Mouse (Mus musculus): Measurements from ENCODE around the gene Kif26b.

The Kif26b gene

DNA sequence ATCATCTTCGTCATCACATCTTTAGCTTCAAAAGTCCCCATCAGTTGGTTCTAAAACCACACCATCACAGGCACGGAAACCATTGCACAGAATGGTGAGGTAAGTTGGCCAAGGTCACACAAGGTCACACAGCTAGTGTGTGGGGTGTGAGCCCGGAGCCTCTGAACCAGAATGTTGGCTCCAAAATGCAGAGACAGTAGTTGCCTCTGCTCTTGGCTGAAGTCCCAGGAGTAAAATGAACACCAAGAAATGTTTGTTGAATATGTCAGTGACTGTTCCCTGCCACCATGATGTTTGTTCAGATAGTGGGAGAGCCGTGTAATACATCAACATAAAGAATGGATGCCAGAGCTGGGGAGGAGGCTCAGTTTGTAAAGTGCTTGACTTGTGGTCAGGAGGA, 193.9 kb downstream of the Kif26b start:
- 56% methylated on average over 4 of the region's 4 CpGs for WGBS

DNA sequence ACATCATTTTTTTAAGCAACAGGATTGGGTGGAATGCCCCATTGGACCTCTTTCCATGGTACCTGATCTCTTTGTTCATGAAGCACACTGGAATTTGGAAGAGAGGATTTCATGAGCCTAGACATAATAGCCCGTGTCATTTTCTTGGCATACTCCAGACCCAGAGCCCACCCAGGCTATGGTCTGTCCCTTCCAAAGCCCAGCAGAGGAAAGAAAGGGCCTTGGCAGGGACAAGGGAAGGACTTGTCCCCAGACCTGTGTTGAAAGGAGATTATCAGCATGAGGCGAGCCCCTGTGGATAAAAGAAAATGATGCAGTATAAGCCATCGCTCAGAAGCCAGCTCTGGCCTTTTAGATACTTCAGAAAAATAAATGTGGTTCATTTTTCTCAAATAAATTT, 196.6 kb downstream of the Kif26b start:
- WGBS = 74% methylated on average over 3 of the region's 3 CpGs

DNA sequence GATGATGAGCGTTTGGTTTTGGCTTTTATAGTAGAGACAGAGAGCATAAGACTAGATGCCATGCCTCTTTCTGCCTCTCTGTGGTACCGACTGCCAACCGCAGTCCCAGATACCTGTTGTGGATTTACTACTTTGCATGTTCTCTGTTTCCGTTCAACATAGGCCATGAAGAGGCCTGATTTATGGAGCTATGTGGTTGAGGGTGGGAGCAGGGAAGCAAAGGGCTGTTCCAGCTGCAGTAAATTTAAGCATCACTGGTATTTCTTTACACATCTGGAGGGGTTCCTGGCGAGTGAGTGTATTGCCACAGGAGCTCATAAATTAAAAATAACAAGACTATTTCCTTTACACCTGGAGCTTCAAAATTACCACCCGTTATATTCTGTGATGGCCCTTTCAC, 199.3 kb downstream of the Kif26b start:
- 91% methylated on average over 6 of the region's 6 CpGs for WGBS

DNA sequence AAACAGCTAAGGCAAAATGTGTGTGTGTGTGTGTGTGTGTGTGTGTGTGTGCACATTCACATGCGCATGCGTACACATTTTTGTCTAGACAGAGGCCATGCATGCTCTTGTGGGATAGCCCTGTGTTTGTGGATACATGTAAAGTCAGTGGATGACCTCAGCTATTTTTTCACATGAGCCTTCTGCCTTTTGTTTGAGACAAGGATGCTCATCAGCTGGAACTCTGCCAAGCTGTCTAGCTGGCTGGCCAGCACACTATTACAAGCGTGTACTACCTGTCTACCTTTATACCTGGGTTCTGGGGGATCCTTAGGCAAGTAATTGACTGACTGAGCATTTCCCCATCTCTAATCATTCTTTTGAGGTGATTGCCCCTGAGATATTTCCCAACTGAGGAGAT, 201.3 kb downstream of the Kif26b start:
- 94% methylated on average over 3 of the region's 3 CpGs for WGBS

DNA sequence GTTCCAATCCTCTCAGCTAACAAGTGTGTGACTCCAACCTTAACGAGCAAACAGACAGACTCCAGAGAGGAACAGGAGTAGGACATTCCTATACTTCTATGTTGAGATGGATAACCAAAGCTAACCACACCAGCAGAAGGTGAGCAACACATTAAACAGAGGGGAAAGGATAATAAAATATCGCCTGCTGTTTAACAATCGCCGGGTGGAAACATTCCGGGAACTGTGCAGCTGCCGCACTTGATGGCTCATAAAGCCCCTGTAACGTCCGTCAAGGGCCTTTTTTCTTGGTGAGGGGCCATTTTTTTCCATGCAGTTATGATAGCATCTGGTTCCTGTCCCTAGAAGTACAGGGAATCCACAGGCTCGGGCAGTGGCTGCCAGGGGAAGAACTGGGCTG, 204.1 kb downstream of the Kif26b start:
- 82% methylated on average over 9 of the region's 9 CpGs for WGBS

DNA sequence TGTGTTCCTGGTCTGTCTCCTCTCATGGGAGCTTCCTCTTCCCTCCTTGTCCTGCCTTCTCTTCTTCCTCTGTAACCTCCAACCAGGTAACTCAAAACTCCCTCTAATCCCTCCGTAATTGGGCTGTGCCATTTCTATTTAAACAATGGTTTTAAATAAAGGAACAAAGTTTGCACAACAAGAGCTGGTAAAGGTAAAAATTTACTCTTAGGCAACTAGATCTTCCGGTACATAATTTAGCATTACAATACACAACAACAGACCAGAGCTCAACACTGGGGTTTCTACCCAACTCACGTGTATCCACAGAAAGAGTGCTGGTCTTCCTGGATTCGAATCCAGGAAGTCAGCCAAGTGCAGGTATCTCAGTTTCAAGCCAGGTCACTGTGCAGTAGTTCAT, 205.7 kb downstream of the Kif26b start:
- 83% methylated on average over 4 of the region's 4 CpGs for WGBS

DNA sequence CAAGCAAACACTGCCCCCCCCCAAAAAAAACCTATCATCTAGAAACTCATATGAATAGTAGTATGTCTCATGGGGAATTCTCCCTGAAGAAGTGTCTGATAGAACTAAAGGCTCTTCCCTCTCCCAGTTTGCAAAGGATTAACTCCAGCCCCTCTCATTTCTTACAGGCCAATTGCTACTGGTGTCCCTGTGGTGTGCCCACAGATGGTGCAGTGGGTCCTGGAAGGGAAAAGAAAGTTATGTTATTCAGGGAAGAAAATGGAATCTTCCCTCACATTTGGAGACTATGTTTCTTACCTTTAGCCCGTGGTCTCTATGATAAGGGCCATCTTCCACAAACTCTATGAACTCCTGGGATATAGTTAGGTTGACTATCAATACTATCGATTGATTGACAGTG, 208.0 kb downstream of the Kif26b start:
- WGBS = 97% methylated on average over 2 of the region's 2 CpGs

DNA sequence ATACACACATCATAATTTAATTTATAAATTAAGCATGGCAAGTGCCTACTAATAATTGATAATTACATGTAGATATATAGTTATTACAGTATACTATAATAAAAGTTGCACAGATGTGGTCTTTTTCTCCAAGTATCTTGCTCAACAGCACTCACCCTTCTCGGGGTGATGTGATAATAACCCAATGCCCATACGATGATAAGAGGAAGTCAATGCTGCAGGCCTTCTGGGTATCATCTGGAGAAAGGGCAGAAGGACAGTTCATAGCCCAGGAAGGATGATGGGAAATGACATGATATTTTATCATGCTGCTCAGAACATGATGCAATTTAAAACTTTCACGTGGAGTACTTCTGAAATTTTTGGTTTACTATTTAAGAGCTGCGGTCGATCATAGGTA, 214.9 kb downstream of the Kif26b start:
- 90% methylated on average over 5 of the region's 5 CpGs for WGBS

DNA sequence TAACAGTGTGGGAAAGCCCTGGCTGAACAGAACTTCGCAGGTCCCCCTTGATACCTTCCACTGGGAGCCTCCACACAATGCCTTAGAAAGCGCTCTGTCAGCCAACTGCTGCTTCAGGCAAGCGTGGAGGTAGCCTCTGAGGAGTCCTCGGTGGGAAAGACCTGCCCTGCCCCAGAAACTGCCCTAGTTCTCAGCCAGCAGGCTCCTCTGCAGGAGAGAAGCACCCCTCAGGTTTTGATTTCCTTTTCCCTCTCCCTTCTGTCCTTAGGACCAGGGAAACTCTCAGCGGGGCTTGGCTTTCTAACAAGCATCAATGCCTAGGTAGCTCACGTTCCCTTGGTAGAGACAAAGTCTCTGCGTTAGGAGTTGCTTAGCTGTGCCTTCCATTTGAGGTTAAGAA, 215.6 kb downstream of the Kif26b start:
- 79% methylated on average over 7 of the region's 7 CpGs for WGBS

DNA sequence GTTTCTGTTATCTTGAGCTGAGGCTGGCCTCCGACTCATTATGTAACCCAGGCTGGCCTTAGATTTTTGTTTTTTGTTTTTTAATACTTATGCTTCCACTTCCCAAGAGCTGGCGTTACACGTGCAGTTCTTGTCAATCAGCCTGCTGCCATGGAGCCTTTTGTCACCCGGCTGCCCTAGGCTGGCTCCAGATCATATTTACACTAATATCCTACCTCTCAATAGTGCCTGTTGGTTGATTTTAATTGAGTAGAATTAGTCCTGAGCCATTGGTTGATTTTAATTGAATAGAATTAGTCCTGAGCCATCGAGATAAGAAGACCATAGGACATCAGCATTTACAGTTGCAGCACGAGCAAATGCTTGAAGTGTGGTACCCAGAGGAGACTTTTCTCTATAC, 216.0 kb downstream of the Kif26b start:
- 83% methylated on average over 6 of the region's 6 CpGs for WGBS

DNA sequence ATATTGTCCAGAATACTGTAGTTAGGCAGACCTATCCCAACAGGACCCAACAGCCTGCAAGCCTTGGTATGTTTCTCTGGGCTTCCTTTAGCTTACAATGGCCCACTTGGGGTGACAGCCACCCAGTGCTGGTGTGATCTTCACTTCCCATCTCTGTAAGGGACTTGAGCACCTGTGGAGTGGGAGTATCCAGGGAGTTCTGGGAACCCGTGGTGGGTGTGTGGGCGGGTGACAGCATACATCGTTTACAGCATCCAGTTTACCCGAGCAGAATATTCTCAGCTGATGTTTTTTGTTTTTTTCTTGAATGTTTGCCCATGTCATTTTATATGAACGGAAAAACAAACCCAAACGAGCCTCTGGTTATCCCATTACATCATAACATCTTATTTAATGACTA, 216.5 kb downstream of the Kif26b start:
- WGBS = 54% methylated on average over 6 of the region's 6 CpGs

DNA sequence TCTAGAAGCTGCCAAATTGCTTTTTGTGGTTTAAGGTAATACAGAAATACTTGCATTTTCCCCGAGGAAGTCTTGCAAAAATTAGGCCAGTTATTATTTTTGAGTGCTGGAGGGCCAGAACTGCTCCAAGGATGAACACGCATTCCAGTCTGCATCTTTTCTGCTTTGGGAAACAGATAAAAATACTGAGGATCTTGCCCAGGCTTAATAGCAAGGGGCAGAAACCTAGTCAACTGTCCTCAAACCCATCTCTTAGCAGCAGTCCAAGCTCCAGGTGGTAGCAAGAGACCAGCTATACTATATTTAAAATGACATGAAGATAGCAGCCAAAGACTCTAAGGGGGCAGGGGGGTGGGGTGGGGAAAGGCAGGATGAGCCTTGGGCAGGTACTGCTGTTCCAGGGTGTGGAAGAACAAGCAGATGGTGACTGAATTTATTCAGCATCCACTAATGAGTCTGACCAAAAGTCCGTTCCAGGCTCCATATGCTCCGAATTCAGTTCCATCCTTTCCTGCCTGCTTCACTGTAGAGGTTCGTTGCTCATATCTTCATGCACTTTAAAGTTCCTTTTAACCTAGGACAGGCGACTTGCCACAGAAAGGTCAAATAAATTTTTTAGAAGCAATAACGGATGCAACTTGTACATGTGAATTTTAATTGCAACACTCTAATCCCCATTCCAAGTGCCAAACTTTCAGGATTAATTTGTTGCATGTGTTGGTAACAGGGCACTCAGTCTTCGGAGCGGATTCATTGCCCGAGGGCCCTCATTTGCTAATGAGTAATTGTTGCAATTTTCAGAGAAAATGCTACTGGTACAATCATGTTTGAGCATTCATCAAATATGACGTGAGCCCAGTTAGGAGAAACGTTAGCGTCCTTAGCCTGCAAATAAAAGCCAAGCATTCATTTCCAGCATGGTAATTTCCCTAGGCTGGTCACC, 218.6 kb downstream of the Kif26b start:
- 68% methylated on average over 13 of the region's 13 CpGs for WGBS

DNA sequence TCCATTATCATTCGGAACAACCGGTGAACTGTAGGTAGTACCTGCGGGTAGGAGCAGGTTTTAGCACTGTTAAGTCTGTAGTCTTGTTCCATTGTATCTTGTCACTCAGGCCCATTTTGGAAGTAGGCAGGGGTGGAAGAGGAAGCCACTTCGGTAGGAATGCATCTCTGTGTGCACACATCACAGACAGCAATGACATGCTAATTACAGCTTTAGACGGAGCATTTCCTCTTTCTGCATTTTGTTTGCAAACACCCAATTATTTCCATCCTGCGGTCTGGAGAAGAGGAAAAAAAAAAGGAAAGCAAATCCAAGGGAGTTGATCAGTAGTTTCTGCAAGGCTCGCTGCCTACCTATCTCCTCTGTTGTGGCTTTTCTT, 219.3 kb downstream of the Kif26b start:
- WGBS = 53% methylated on average over 7 of the region's 7 CpGs

DNA sequence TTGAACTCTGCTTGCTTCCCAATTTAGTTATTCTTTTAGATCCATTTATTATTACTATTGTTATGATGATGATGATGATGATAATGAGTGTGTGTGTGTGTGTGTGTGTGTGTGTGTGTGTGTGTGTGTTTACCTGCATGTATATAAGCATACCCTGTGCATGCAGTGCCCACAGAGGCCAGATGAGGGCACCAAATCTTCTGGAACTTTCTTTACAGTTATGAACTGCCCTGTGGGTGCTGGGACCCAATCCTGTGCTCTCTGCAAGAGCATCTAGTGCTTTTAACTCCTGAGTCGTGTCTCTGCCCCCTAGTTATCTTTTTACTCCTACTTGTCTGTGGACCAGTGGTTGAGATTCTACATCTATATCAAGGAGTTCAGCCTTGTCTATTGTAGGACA, 219.7 kb downstream of the Kif26b start:
- WGBS = 95% methylated on average over 1 of the region's 1 CpGs

DNA sequence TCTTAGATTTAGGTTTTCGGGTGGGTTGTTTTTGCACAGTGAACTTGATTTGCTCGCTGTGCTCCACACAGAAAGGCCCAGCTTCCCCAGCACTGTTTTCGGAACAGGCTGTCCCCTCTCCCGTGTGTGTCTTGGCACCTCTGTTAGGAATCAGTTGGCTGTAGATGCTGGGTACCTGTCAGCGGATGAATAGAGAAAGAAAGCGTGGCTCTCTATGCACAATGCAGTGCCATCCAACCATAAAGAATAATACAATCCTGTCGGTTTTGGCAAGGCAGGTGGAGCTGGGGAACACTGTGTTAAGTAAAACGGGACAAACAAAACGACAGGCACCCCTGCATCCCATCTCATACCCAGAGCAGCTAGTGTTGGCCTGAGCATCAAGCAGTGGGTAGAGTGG, 220.9 kb downstream of the Kif26b start:
- WGBS = 80% methylated on average over 9 of the region's 9 CpGs

DNA sequence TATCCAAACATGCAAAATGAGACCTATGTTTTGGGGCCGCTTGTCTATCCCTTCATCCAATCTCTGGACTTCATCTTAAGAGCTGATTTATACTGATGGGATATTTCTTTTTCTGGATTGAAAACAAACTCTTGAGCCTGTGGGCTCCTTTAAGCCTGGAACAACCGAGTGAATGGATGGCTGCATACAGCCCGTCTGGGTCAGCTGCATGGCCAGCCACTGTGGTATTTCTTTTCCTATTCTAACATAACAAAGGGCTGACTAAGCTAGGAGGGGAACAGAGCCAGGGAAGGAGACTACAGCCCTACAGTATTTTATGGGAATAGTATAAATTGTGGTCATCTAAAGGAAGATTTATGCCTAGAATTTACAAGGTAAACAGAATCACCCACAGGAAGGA, 229.5 kb downstream of the Kif26b start:
- 79% methylated on average over 3 of the region's 3 CpGs for WGBS

DNA sequence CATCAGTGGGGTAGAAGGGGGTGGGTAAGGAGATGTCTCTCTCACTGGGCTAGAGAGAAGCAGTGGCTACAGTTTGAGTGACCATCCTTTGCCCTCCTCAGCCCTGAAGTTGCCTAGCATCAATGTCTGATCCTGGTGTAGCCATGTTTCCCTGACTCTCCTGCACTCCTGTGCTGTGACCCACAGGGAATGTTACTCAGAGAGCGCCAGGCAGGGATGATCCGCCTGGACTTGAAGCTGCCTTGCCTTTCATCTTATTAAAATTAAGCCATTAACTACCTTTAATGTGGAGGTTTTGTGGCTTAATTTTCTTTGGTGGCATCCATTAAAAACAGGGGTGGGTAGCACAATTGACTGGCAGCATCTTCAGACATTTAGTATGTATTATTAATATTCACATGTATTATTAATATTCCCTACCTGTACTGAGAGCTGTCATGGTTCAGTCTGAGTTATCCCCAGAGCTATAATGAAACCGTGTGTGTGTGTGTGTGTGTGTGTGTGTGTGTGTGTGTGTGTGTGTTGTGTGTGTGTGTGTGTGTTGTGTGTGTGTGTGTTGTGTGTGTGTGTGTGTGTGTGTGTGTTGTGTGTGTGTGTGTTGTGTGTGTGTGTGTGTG, 233.3 kb downstream of the Kif26b start:
- 90% methylated on average over 3 of the region's 3 CpGs for WGBS

DNA sequence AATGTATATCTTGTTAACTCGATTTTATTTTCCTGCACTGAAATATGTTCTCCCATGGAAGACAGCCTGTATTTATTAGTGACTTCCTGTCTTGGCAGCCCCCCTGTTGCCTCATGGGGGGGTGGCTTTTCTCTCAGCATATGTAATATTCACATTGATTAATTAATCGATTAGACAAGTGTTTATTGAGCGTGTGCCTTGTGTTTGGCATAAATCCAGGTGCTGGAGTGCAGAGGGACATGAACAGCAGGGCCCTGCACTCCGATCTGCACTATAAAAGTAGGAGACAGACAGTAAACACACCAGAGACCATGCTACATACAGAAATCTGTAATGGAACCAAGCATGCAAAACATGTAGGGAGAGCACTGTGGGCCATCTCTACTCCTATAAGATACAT, 236.0 kb downstream of the Kif26b start:
- 66% methylated on average over 4 of the region's 4 CpGs for WGBS

DNA sequence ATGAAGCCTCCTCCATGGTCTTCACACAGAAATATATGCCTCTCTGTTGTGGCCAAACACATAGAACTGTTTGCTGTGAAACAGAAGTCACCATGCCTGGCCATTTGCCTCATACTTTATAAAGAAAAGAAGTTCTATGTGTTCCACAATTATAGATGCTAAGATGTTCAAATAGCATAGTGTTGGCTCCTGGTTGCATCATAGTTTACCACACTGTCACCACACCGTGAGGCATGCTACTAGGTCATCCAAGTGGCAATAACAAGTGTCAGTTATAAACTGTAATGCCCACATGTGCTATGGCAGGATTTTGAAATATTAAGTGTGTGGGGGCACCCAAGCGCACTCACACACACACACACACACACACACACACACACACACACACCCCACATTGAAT, 236.7 kb downstream of the Kif26b start:
- 82% methylated on average over 2 of the region's 2 CpGs for WGBS

DNA sequence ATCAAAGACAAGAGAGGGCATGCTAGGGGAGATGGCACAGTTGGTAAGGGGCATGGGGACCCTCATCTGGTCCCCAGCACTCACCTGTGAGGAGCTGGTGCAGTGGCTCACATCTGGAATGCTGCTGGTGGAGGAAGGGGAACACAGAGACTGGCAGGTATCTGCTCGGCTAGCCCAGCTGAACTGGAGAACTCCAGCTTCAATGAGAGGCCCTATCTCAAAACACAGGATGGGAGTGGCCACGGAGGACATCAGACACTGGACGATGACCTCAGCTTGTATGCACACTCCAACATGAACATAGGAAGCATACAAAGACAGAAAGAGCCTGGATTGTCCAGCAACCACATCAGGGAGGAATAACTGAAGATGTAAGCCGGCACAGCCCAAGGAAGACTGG, 240.1 kb downstream of the Kif26b start:
- 80% methylated on average over 4 of the region's 4 CpGs for WGBS

DNA sequence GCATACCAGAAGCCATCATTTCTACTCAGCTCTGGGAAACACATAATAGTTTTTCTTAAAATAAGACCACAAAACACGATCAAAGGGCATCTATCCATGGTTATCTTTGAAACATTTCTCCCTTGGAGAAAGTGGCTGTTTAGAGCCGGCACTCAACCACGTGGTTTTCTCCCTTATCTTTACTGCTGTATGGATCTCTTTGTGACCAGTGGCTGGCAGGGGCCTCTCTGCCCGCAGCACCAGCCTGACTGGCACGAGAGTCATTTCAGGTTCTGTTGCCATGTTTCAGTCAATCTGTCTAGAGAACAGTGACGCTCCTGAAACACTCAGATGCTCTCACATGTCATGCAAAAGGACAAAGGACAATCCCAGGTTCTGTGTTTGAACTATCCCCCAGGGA, 241.1 kb downstream of the Kif26b start:
- WGBS = 76% methylated on average over 6 of the region's 6 CpGs

DNA sequence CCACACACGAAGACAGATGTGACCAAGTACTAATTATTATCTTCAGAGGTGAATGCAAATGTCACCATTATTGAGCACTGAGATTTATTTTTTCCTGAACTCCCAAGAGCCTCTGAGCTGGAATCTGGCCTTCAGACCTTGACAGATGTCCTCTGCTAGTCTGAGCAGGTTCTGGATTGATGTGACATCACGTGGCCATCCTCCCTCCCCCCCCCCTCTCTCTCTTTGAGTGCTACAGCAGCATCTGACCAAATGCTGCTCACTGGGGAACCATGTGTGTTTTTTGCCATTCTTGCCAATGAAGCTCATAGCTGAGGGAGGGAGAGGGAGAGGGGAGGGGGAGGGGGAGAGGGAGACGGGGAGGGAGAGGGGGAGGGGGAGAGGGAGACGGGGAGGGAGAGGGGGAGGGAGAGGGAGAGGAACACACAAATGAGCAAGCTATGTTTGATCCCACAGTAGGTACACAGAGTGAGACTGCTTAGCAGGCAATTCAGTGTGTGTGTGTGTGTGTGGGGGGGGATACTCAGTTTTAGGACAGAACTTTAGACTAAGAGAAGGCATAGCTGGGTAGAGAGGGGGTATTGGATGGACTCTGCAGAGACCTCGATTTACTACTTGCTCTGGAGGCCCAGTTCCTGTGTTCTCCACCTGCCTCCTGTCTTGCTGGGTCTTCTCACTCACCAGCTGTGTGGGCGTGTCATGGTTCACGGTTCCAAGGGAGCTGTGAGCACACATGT, 241.9 kb downstream of the Kif26b start:
- 61% methylated on average over 6 of the region's 7 CpGs for WGBS

DNA sequence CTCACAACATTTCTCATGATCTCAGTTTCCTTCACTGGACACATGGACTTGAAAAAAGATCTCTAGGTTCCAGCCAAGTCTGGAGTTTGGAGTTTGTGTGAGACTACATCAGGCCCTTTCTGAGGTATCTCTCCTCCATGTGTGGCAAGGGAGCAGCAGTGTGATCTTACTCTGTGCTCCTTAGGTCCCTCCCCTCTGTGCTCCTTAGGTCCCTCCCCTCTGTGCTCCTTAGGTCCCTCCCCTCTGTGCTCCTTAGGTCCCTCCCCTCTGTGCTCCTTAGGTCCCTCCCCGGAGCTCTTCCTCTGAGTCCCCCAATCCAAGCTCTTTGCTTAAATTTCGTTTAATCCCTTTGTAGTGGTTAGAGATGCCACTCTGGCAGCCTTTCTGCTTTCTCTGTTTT, 250.8 kb downstream of the Kif26b start:
- 47% methylated on average over 2 of the region's 2 CpGs for WGBS

Measured in cerebral cortex, adult 2 months (tissue).